Mouse (Mus musculus) testis, adult 2 months (tissue): ENCODE data around the gene Sidt2.

Source experiments
- CTCF ChIP-seq: fragments of 200-500 bp; IDR thresholded peaks from 2 replicates; pipeline ENCODE4 v1.5.1; 2012; ENCODE audit warnings: low read depth, mild to moderate bottlenecking, inconsistent platforms, low read length, moderate library complexity; ENCODE audit not compliant: control insufficient read depth, insufficient read depth, insufficient replicate concordance
- POLR2A ChIP-seq: fragments of 200-500 bp; IDR thresholded peaks from 2 replicates; pipeline ENCODE4 v1.6.1; 2012; ENCODE audit warnings: low read depth, mild to moderate bottlenecking, inconsistent platforms, low read length, moderate library complexity; ENCODE audit not compliant: control insufficient read depth

- no peak for TF ChIP-seq CTCF
- no peak for TF ChIP-seq POLR2A
Observed at GRCm38 (mm10) chr9:45946182-45946871, 8.7 kb downstream of the Sidt2 start.
